Mouse (Mus musculus): ENCODE measurements at regions not wholly inside any gene's neighbourhood (a gene's known extent, or its start where the extent isn't known, plus 50 kb on each side); places are given as distances from the start of the nearest gene placed in this dataset.

DNA sequence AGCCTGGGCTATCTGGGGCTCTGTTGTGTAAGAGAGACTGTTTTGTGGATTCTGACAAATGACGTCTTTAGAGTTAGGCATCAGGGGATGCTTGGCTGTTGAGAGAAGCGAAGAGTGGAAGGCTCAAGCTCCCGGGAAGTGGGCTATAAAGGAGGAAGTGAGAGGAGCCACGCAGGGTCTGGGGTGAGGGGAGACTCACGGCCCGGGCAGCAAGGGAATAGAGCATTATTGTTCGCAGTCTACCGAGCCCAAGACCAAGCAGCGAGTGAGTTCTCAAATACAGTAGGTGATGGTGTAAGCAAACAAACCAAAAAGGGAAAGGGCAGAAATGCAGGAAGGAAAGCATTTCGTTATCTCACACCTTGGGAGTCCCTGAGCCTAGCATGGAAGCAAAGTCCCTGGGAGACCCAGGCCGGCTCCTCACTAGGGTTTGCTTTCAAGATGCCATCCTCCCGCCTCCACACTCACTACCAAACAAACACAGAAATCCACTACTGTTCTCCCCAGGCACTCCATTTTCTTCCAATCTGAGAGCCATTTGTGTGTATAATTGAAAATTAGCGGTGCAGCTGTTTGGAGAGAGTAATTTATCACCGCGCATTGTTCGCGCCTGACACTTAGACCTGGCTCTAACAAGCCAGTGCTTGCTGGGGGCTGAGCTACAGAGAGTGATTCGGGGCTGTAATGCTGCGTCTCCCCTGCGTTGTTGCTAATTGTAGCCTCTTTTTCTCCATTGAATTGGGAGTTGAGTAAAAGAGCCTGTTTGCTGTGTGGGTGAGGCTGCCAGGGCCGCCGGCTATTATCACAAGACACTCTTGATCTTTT lies 61.0 kb upstream of the Ccdc39 start:
- no peak for TF ChIP-seq CTCF (conservative IDR thresholded peaks at IDR 0.05; ENCODE audit: low read length)
- no peak for TF ChIP-seq NANOG (IDR thresholded peaks at IDR 0.05; ENCODE audit: borderline replicate concordance, low read length)

Measured in E14TG2a.4 (cell line).